Mouse (Mus musculus) myocyte (in vitro differentiated cells): ENCODE data around the gene Dag1.

Experiments used
- CEBPB ChIP-seq: IDR thresholded peaks from 2 replicates; pipeline ENCODE4 v1.6.1; 2011; ENCODE audit warnings: mild to moderate bottlenecking, moderate library complexity; ENCODE audit not compliant: poor library complexity, insufficient read depth, severe bottlenecking
- E2F4 ChIP-seq: IDR thresholded peaks from one replicate; pipeline ENCODE4 v1.6.1; 2011; ENCODE audit warnings: mild to moderate bottlenecking, control low read depth, moderate library complexity; ENCODE audit not compliant: insufficient read depth
- MAX ChIP-seq: IDR thresholded peaks from one replicate; pipeline ENCODE4 v1.6.1; 2011; ENCODE audit warnings: low read depth, mild to moderate bottlenecking, control low read depth
- MYOG ChIP-seq, 3 experiments: IDR thresholded peaks; one replicate each; pipeline ENCODE4 v1.6.1; 2011; ENCODE audit warnings: control low read depth in 2 of 3, low read depth in 2 of 3, mild to moderate bottlenecking in 2 of 3; ENCODE audit not compliant: insufficient read length in 2 of 3, control insufficient read depth in 1 of 3, insufficient read depth in 1 of 3
- POLR2A ChIP-seq: IDR thresholded peaks from one replicate; pipeline ENCODE4 v1.6.1; 2011; ENCODE audit warnings: low read depth, mild to moderate bottlenecking, control low read depth, moderate library complexity; ENCODE audit not compliant: insufficient read length
- SRF ChIP-seq: IDR thresholded peaks from one replicate; pipeline ENCODE4 v1.6.1; 2011; ENCODE audit warnings: low read depth; ENCODE audit not compliant: control insufficient read depth, insufficient read length
- TCF12 ChIP-seq: IDR thresholded peaks from one replicate; pipeline ENCODE4 v1.6.1; 2011; ENCODE audit warnings: mild to moderate bottlenecking, control low read depth; ENCODE audit not compliant: poor library complexity, insufficient read depth, severe bottlenecking
- USF1 ChIP-seq: IDR thresholded peaks from one replicate; pipeline ENCODE4 v1.6.1; 2011; ENCODE audit warnings: low read depth, mild to moderate bottlenecking, control low read depth, moderate library complexity

DNA sequence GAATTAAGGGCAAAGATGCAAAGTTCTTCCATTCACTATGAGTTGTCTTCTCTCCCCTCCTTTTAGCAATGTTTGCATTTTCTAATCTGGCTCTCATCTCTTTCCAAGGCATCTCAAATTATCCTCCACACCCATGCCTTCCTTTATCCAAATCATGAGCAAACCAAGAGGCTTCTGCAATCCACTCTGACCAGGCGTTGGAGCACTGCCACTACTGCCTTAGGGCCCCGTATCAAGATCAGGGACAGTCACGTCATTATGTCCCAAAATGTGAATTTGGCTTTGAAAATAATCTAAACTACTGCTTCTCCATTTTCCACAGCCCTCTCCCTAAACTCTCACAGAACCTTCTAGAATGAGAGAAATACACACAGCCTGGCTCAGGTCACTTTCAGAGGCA is 19.2 kb downstream of the Dag1 start:
- no peak for TF ChIP-seq TCF12
- TF ChIP-seq E2F4, result no peak
- TF ChIP-seq CEBPB, result no peak
- no peak for TF ChIP-seq MAX
- TF ChIP-seq POLR2A, result no peak
- no peak for TF ChIP-seq MYOG (IDR thresholded peaks at IDR 0.05; ENCODE audit: control insufficient read depth in 1 of 3, insufficient read depth in 1 of 3, insufficient read length in 2 of 3, low read depth in 2 of 3)
- TF ChIP-seq USF1, result no peak
- TF ChIP-seq SRF, result no peak
